Mouse (Mus musculus): ENCODE measurements at regions not wholly inside any gene's neighbourhood (a gene's known extent, or its start where the extent isn't known, plus 50 kb on each side); places are given as distances from the start of the nearest gene placed in this dataset.

DNA sequence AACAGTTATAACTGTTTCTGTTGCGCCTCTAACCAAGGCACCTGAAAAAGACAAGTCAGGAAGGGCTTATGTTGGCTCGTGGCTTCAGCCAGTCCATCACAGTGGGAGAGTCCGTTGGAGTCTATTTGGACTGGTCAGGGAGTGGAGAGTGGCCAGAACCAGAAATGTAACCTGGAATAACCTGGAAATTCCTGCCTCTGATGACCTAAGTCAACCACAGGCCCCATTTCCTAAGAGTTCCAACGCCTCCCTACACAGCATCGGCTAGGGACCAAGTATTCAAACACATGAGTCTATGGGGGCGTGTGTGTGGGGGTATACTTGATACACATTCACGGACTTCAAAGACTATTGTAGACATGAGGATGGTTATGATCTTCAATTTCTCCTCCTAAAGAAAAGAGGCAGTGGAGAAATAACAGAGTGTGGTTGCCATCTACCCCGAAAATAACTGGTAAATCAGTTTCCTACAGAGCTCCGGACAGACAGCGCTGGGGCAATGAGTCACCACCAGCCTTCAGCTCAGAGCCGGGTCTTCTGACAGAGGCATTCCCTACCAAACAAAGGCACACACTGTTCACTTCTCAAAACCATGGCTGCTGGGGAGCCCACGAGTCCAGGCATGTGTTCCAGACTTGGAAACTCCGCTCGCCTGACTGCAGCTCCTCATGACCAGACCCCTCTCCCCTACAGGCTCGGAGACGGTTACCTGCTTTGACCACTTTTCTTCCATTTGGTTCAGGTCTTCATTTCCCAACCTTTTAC, 167.0 kb upstream of the Irx5 start:
- TF ChIP-seq CTCF (IDR thresholded peaks at IDR 0.05; ENCODE audit: extremely low read depth, insufficient read depth, low read length): no peak
- no peak for TF ChIP-seq POLR2A (IDR thresholded peaks at IDR 0.05; ENCODE audit: extremely low read depth, insufficient read depth, low read length)
